Mouse (Mus musculus) spleen, adult 12 weeks (tissue): ENCODE data around the gene Sdk1.

Experiments used
- DNase-seq: peaks from one replicate; pipeline ENCODE4 v3.0.0; 2022; ENCODE audit warnings: low spot score

Gene Sdk1

GRCm38 (mm10) chr5:141768761-141769515 lies 527.6 kb downstream of the Sdk1 start:
- DNase-seq: no peak

- DNase-seq: no peak
Measured at GRCm38 (mm10) chr5:141771516-141771915, 530.2 kb downstream of the Sdk1 start.

- DNase-seq: no peak
Measured at GRCm38 (mm10) chr5:141778231-141778630, 536.9 kb downstream of the Sdk1 start.

GRCm38 (mm10) chr5:141781142-141781541 lies 539.9 kb downstream of the Sdk1 start:
- no peak for DNase-seq

- no peak for DNase-seq
Measured at GRCm38 (mm10) chr5:141782330-141782729, 541.0 kb downstream of the Sdk1 start.

- DNase-seq: no peak
Measured at GRCm38 (mm10) chr5:141783516-141783915, 542.2 kb downstream of the Sdk1 start.

GRCm38 (mm10) chr5:141793926-141794325 lies 552.6 kb downstream of the Sdk1 start:
- DNase-seq: no peak

GRCm38 (mm10) chr5:141823823-141824330 lies 582.6 kb downstream of the Sdk1 start:
- DNase-seq: no peak

- DNase-seq: no peak
Measured at GRCm38 (mm10) chr5:141824739-141825379, 583.6 kb downstream of the Sdk1 start.

GRCm38 (mm10) chr5:141835566-141835965 lies 594.3 kb downstream of the Sdk1 start:
- no peak for DNase-seq

GRCm38 (mm10) chr5:141836892-141837455 lies 595.7 kb downstream of the Sdk1 start:
- no peak for DNase-seq

- DNase-seq: no peak
Measured at GRCm38 (mm10) chr5:141844701-141845100, 603.4 kb downstream of the Sdk1 start.

GRCm38 (mm10) chr5:141847686-141848085 lies 606.4 kb downstream of the Sdk1 start:
- DNase-seq: no peak

GRCm38 (mm10) chr5:141852175-141852574 lies 610.9 kb downstream of the Sdk1 start:
- DNase-seq: no peak

GRCm38 (mm10) chr5:141856447-141856846 lies 615.2 kb downstream of the Sdk1 start:
- no peak for DNase-seq

- no peak for DNase-seq
Measured at GRCm38 (mm10) chr5:141857781-141858180, 616.5 kb downstream of the Sdk1 start.

GRCm38 (mm10) chr5:141858406-141859160 lies 617.3 kb downstream of the Sdk1 start:
- no peak for DNase-seq

- DNase-seq: no peak
Measured at GRCm38 (mm10) chr5:141866042-141866441, 624.8 kb downstream of the Sdk1 start.

GRCm38 (mm10) chr5:141873751-141874150 lies 632.5 kb downstream of the Sdk1 start:
- no peak for DNase-seq

- no peak for DNase-seq
Measured at GRCm38 (mm10) chr5:141880661-141881060, 639.4 kb downstream of the Sdk1 start.

GRCm38 (mm10) chr5:141884111-141884647 lies 642.9 kb downstream of the Sdk1 start:
- no peak for DNase-seq

GRCm38 (mm10) chr5:141886006-141886405 lies 644.7 kb downstream of the Sdk1 start:
- DNase-seq: no peak
